Mouse (Mus musculus) lung, adult 2 months (tissue): ENCODE measurements around the gene Map3k14.

Experiments used
- CTCF ChIP-seq: fragments of 200-500 bp; IDR thresholded peaks from 2 replicates; pipeline ENCODE4 v1.5.1; 2011; ENCODE audit warnings: mild to moderate bottlenecking, low read length, control low read depth; ENCODE audit not compliant: insufficient read depth
- POLR2A ChIP-seq: fragments of 200-500 bp; IDR thresholded peaks from 2 replicates; pipeline ENCODE4 v1.6.1; 2011; ENCODE audit warnings: low read depth, mild to moderate bottlenecking, control low read depth, low read length, borderline replicate concordance; ENCODE audit errors: extremely low read depth

DNA sequence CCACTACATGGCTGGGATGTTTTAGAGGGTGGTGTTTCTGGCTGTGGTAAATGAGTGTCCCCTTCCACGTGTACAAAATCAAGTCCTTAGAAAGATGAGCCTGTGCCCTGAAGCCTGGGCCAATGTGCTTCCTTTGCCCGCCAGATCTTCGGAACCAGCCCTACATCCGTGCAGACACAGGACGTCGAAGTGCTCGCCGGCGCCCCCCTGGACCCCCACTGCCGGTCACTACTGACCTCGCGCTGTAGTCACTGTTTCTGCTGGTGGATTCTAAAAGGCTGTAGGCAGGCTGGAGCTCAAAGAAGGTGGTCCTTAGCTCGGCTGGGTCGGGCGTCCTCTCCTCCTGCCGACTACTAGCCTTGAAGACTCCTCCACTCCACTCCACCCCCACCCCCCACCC lies 68.9 kb downstream of the Map3k14 start:
- no peak for TF ChIP-seq CTCF
- TF ChIP-seq POLR2A: no peak
